Mouse (Mus musculus): ENCODE measurements around the gene Rhbdd3.

The Rhbdd3 gene

GRCm38 (mm10) chr11:5098736-5099542 is at the start of gene Rhbdd3, which contains the start of gene Ewsr1:
Rhbdd3 (plus strand) TSS chr11:5098926.
Ewsr1 (minus strand) TSS chr11:5099266.
- DNase-seq (ENCODE audit: low spot score in 2 of 2), result peak; percentile 97 to 99

- DNase-seq (ENCODE audit: low spot score in 2 of 2), result no peak
Observed at GRCm38 (mm10) chr11:5051629-5052028, 47.1 kb upstream of the Rhbdd3 start.

- no peak for DNase-seq (ENCODE audit: low spot score in 2 of 2)
Observed at GRCm38 (mm10) chr11:5052200-5052854, 46.4 kb upstream of the Rhbdd3 start.

GRCm38 (mm10) chr11:5054151-5054550 is 44.6 kb upstream of the Rhbdd3 start:
- no peak for DNase-seq (ENCODE audit: low spot score in 2 of 2)

- no peak for DNase-seq (ENCODE audit: low spot score in 2 of 2)
Observed at GRCm38 (mm10) chr11:5054874-5055273, 43.9 kb upstream of the Rhbdd3 start.

- no peak for DNase-seq (ENCODE audit: low spot score in 2 of 2)
Observed at GRCm38 (mm10) chr11:5055945-5056938, 42.5 kb upstream of the Rhbdd3 start.

- DNase-seq (ENCODE audit: low spot score in 2 of 2), result no peak
Observed at GRCm38 (mm10) chr11:5057064-5057463, 41.7 kb upstream of the Rhbdd3 start.

GRCm38 (mm10) chr11:5057541-5057855 is 41.2 kb upstream of the Rhbdd3 start:
- no peak for DNase-seq (ENCODE audit: low spot score in 2 of 2)

GRCm38 (mm10) chr11:5057856-5058641 is 40.7 kb upstream of the Rhbdd3 start, which contains the start of gene Rasl10a:
Rasl10a (plus strand) TSS chr11:5058128.
- DNase-seq (ENCODE audit: low spot score in 2 of 2), result peak; percentile 29 to 51

GRCm38 (mm10) chr11:5058783-5059182 is 39.9 kb upstream of the Rhbdd3 start:
- no peak for DNase-seq (ENCODE audit: low spot score in 2 of 2)

GRCm38 (mm10) chr11:5059230-5059629 is 39.5 kb upstream of the Rhbdd3 start:
- no peak for DNase-seq (ENCODE audit: low spot score in 2 of 2)

- no peak for DNase-seq (ENCODE audit: low spot score in 2 of 2)
Observed at GRCm38 (mm10) chr11:5059704-5060156, 39.0 kb upstream of the Rhbdd3 start.

- no peak for DNase-seq (ENCODE audit: low spot score in 2 of 2)
Observed at GRCm38 (mm10) chr11:5060756-5061412, 37.8 kb upstream of the Rhbdd3 start.

- DNase-seq (ENCODE audit: low spot score in 2 of 2), result peak; percentile 31 to 35
Observed at GRCm38 (mm10) chr11:5061413-5062139, 37.1 kb upstream of the Rhbdd3 start.

- no peak for DNase-seq (ENCODE audit: low spot score in 2 of 2)
Observed at GRCm38 (mm10) chr11:5062326-5062725, 36.4 kb upstream of the Rhbdd3 start.

- no peak for DNase-seq (ENCODE audit: low spot score in 2 of 2)
Observed at GRCm38 (mm10) chr11:5062860-5063505, 35.7 kb upstream of the Rhbdd3 start.

- DNase-seq (ENCODE audit: low spot score in 2 of 2), result no peak
Observed at GRCm38 (mm10) chr11:5063561-5064281, 35.0 kb upstream of the Rhbdd3 start.

GRCm38 (mm10) chr11:5064282-5065055 is 34.3 kb upstream of the Rhbdd3 start:
- no peak for DNase-seq (ENCODE audit: low spot score in 2 of 2)

All from thymus, postnatal 10 days (tissue).